ENCODE assay signal across 8 mouse cellular contexts in the genomic region with DNA sequence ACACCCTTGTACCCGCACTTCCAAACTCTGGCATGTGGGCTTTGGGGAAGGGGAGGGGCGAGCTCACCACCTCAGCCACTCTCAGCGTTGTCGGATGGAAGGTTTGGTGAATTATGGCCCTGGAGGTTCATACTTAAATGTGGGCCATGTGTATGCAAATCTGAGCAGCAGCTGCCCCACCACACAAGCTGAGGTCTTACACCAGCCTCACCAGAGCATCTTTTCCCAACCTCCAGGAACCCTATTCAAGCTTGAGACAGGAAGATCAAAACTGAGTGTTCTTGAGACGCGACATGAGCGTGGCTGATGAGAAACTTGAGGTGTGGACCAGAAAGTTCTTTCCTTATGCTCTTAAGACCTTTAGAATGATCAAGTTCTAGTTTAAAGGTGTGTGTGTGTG. TPM values are rescaled to one million over a fixed set of nuclear protein-coding genes. Genes with fewer than 3 reads are reported as not detected.
DNase-seq lines count a peak whose midpoint lies in the region; ATAC-seq lines count a peak whose summit lies in the region.
"Had no signal": no experiment of that assay in that cellular context is flagged by ENCODE, and none has a peak within 500 bp of the region (broad histone marks: within the 10 kb centered on the region; RNA-seq: fewer than 3 reads in every experiment).

No protein-coding gene starts in this region.

- H3K9me3 ChIP-seq in liver, embryonic 11.5 days (ENCODE audit: control insufficient read depth, low read length): no peaks in the 10 kb centered on the region
- no peaks in the 10 kb centered on the region for H3K9me3 ChIP-seq in embryonic facial prominence, embryonic 13.5 days
- no peaks in the 10 kb centered on the region for H3K9me3 ChIP-seq in limb, embryonic 10.5 days (replicated peaks)

- peaks cover 54% of the 10 kb centered on the region for H3K27me3 ChIP-seq in liver, embryonic 11.5 days (replicated peaks; ENCODE audit: control insufficient read depth, insufficient read depth, low read length)
- peaks cover 55% of the 10 kb centered on the region for H3K27me3 ChIP-seq in embryonic facial prominence, embryonic 13.5 days
- peaks cover 62% of the 10 kb centered on the region for H3K27me3 ChIP-seq in limb, embryonic 10.5 days (ENCODE audit: low read depth, poor library complexity, severe bottlenecking)
- H3K27me3 ChIP-seq in splenic B cell, adult 2 months (ENCODE audit: control insufficient read depth, insufficient read depth, low read length, poor library complexity, severe bottlenecking): peaks cover 1% of the 10 kb centered on the region; the same call in 1 of the 2 replicates

- peak overlapping the region; percentile 83; the same call in 1 of the 2 replicates for H3K4me2 ChIP-seq in liver, embryonic 11.5 days
- H3K4me2 ChIP-seq in embryonic facial prominence, embryonic 13.5 days: peak overlapping the region; percentile 97

- H3K36me3 ChIP-seq in liver, embryonic 11.5 days (ENCODE audit: control insufficient read depth, insufficient read depth, low read length): no peaks in the 10 kb centered on the region
- H3K36me3 ChIP-seq in embryonic facial prominence, embryonic 13.5 days: no peaks in the 10 kb centered on the region
- no peaks in the 10 kb centered on the region for H3K36me3 ChIP-seq in limb, embryonic 10.5 days
- peaks cover 1% of the 10 kb centered on the region; the same call in 1 of the 2 replicates for H3K36me3 ChIP-seq in splenic B cell, adult 2 months (ENCODE audit: control insufficient read depth, insufficient read depth, low read length, poor library complexity, severe bottlenecking)

- H3K4me3 ChIP-seq in liver, embryonic 11.5 days (ENCODE audit: low read depth, low read length): peak overlapping the region; percentile 49; the same call in 1 of the 2 replicates
- H3K4me3 ChIP-seq in embryonic facial prominence, embryonic 13.5 days: peak overlapping the region; percentile 53
- peak overlapping the region; percentile 54; the same call in 1 of the 2 replicates for H3K4me3 ChIP-seq in limb, embryonic 10.5 days

- WGBS in liver, embryonic 11.5 days: 36% methylated on average over 7 of the region's 7 CpGs
- WGBS in embryonic facial prominence, embryonic 13.5 days: 31% methylated on average over 7 of the region's 7 CpGs
- WGBS in limb, embryonic 10.5 days: 33% methylated on average over 7 of the region's 7 CpGs

- ATAC-seq in liver, embryonic 11.5 days (replicated peaks; ENCODE audit: low FRiP score): no peak
- no peak for ATAC-seq in embryonic facial prominence, embryonic 13.5 days (ENCODE audit: insufficient number of reproducible peaks, insufficient read depth, low FRiP score, low TSS enrichment, low read depth)

- H3K4me1 ChIP-seq in liver, embryonic 11.5 days (replicated peaks; ENCODE audit: control insufficient read depth, insufficient read depth, low read length): peaks cover 11% of the 10 kb centered on the region
- H3K4me1 ChIP-seq in embryonic facial prominence, embryonic 13.5 days: peaks cover 31% of the 10 kb centered on the region
- H3K4me1 ChIP-seq in limb, embryonic 10.5 days: peaks cover 20% of the 10 kb centered on the region

- H3K9ac ChIP-seq in liver, embryonic 11.5 days (ENCODE audit: low read depth, low read length): no peak overlapping the region
- H3K9ac ChIP-seq in embryonic facial prominence, embryonic 13.5 days: 0 out of 2 replicates have a peak overlapping the region, but pooled peaks have one; percentile 12

- H3K27ac ChIP-seq in liver, embryonic 11.5 days (ENCODE audit: low read depth, low read length): no peak overlapping the region
- H3K27ac ChIP-seq in embryonic facial prominence, embryonic 13.5 days: no peak overlapping the region
- H3K27ac ChIP-seq in limb, embryonic 10.5 days: no peak overlapping the region

- no peak for DNase-seq in liver, embryonic 11.5 days (ENCODE audit: low spot score)
- DNase-seq in liver: no peak
- peak; percentile 43 for DNase-seq in limb, embryonic 10.5 days (ENCODE audit: low spot score)
- peak; percentile 20 for DNase-seq in splenic B cell, adult 2 months (ENCODE audit: low read depth, low spot score)
- no peak for DNase-seq in cerebellum, adult 9-10 months
- no peak for DNase-seq in testis, postnatal 14 days (ENCODE audit: low spot score)

RNA-seq across cellular contexts. Expression of gene Cbr3, which starts 1.4 kb away (rescaled TPM):
- 0.16 and 0.33 TPM in 2 replicates for polyA plus RNA-seq in liver, embryonic 11.5 days (2014; fragmentation: Nextera tagmentation; extraction: Ambion mirVana)
- 8.1 and 9.9 TPM in 2 replicates for polyA plus RNA-seq in embryonic facial prominence, embryonic 13.5 days (2015; fragmentation: Nextera tagmentation; extraction: Ambion mirVana)
- polyA plus RNA-seq in limb, embryonic 10.5 days (2016; fragmentation: Nextera tagmentation; extraction: Ambion mirVana): 0.60 and 0.93 TPM in 2 replicates

RNA-seq across cellular contexts. Expression of gene Dop1b, which starts 27.3 kb away (rescaled TPM):
- polyA plus RNA-seq in liver, embryonic 11.5 days (2014; fragmentation: Nextera tagmentation; extraction: Ambion mirVana): 18.1 and 19.1 TPM in 2 replicates
- 11.8 and 16.4 TPM in 2 replicates for polyA plus RNA-seq in embryonic facial prominence, embryonic 13.5 days (2015; fragmentation: Nextera tagmentation; extraction: Ambion mirVana)
- 3.4 and 5.3 TPM in 2 replicates for polyA plus RNA-seq in limb, embryonic 10.5 days (2016; fragmentation: Nextera tagmentation; extraction: Ambion mirVana)

RNA-seq across cellular contexts. Expression of gene Gm5678, which starts 56.5 kb away (rescaled TPM):
- not detected in 2 replicates for polyA plus RNA-seq in liver, embryonic 11.5 days (2014; fragmentation: Nextera tagmentation; extraction: Ambion mirVana)
- polyA plus RNA-seq in embryonic facial prominence, embryonic 13.5 days (2015; fragmentation: Nextera tagmentation; extraction: Ambion mirVana): 0.29 TPM in 1 of 2 replicates, not detected in the other
- polyA plus RNA-seq in limb, embryonic 10.5 days (2016; fragmentation: Nextera tagmentation; extraction: Ambion mirVana): not detected in 2 replicates
- polyA plus RNA-seq: spleen, adult 2 months had no signal

Comparison
In these comparisons a context has a peak if more than half of its experiments do, and no peak if none do; other contexts are left out.
1. DNase-seq: peak in limb, embryonic 10.5 days (single experiment) and splenic B cell, adult 2 months (single experiment); none in liver, embryonic 11.5 days (single experiment), liver (single experiment), cerebellum, adult 9-10 months (single experiment) and testis, postnatal 14 days (single experiment).
2. Peak in every context shown above with its lines, with median percentiles within 50 percentile points of each other: H3K4me3 ChIP-seq.